In the genomic region with DNA sequence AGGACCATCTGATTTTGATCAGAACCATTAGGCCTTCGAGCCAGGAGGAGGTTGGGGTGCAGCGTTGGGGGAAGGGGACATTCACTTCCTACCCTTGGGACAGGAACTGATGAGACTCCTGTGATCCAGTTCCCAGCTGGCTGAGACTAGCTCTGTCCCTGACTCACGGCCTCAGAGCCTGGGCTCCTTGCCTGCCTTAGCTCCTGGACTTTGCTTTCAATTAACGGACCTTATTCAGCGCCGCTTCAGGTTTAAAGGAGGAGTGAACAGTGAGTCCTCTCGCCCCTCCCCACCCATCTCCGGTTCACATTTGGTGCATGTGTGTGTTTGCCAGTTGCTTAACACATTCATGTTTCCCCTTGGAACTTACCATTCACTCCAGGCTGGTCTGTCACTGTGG, we compare ENCODE assay signal across 15 mouse cellular contexts. TPM values are rescaled to one million over a fixed set of nuclear protein-coding genes. Genes with fewer than 3 reads are reported as not detected.
DNase-seq lines count a peak whose midpoint lies in the region; ATAC-seq and TF ChIP-seq lines count a peak whose summit lies in the region.
"Had no signal": no experiment of that assay in that cellular context is flagged by ENCODE, and none has a peak within 500 bp of the region (broad histone marks: within the 10 kb centered on the region; RNA-seq: fewer than 3 reads in every experiment).

No protein-coding gene starts in this region.

- no peak overlapping the region for H3K4me2 ChIP-seq in heart, postnatal 0 days (ENCODE audit: low read depth, low read length)
- H3K4me2 ChIP-seq: limb, embryonic 15.5 days had no signal

- H3K9ac ChIP-seq in heart, postnatal 0 days (replicated peaks; ENCODE audit: low read depth, low read length): no peak overlapping the region
- H3K9ac ChIP-seq: limb, embryonic 15.5 days had no signal

- WGBS in heart, postnatal 0 days: 73% methylated on average over 8 of the region's 8 CpGs

- no peaks in the 10 kb centered on the region for H3K27me3 ChIP-seq in heart, postnatal 0 days (ENCODE audit: control insufficient read depth, insufficient read depth, low read length)
- H3K27me3 ChIP-seq: limb, embryonic 15.5 days had no signal

- no peak overlapping the region for H3K4me3 ChIP-seq in heart, postnatal 0 days (ENCODE audit: low read depth, low read length)
- H3K4me3 ChIP-seq: erythroblast, embryonic 14.5 days; limb, embryonic 15.5 days had no signal

- intact Hi-C loops in heart, postnatal 25 days (cut with DNase I): no loop called here

- peak overlapping the region; percentile 28 for H3K27ac ChIP-seq in heart, postnatal 0 days (ENCODE audit: low read depth)

- no peak for TF ChIP-seq CTCF in heart, postnatal 0 days (IDR thresholded peaks at IDR 0.05; ENCODE audit: low read depth)

- DNase-seq in heart, adult 11 months: peak; percentile 95
- DNase-seq in heart, postnatal 25 days (ENCODE audit: low spot score): no peak
- DNase-seq in gastrocnemius, postnatal 10 days: peak; percentile 29
- no peak for DNase-seq in heart, postnatal 0 days (ENCODE audit: low spot score)
- peak; percentile 70 for DNase-seq in kidney, postnatal 10 days
- DNase-seq in right cerebral cortex, adult 2 months (ENCODE audit: low spot score in 2 of 2): no peak
- no peak for DNase-seq in cerebellum, adult 11-12 months
- no peak for DNase-seq in lung, postnatal 25 days (ENCODE audit: low spot score)
- DNase-seq: cerebellum, postnatal 36 days; lung, postnatal 4 days had no signal

- TF ChIP-seq EP300 in heart, postnatal 0 days (IDR thresholded peaks at IDR 0.05; ENCODE audit: low read depth): no peak

- H3K36me3 ChIP-seq in heart, postnatal 0 days (replicated peaks; ENCODE audit: control insufficient read depth, insufficient read depth, low read length): no peaks in the 10 kb centered on the region
- H3K36me3 ChIP-seq: limb, embryonic 15.5 days had no signal

- no peaks in the 10 kb centered on the region for H3K9me3 ChIP-seq in heart, postnatal 0 days (replicated peaks; ENCODE audit: control insufficient read depth, low read length)
- H3K9me3 ChIP-seq: limb, embryonic 15.5 days had no signal

- peaks cover 68% of the 10 kb centered on the region for H3K4me1 ChIP-seq in heart, postnatal 0 days (ENCODE audit: control insufficient read depth, insufficient read depth)

- no peak for ATAC-seq in heart, postnatal 0 days (ENCODE audit: insufficient read depth, low read depth)

RNA-seq across cellular contexts. Expression of gene Tcp10a, which starts 53.9 kb away (rescaled TPM):
- total RNA-seq in heart, postnatal 25 days (2021): not detected
- not detected for total RNA-seq in gastrocnemius, postnatal 10 days (2021)
- total RNA-seq in heart, postnatal 0 days (2014; rRNA removed; ENCODE audit: low replicate concordance): not detected in 2 replicates
- 0.07 TPM in 1 of 2 replicates, not detected in the other for polyA plus RNA-seq in heart, postnatal 0 days (2015; fragmentation: Nextera tagmentation; extraction: Ambion mirVana)
- polyA plus RNA-seq: C2C12; erythroblast, embryonic 14.5 days; large intestine, adult 2 months; limb, embryonic 15.5 days; stomach, embryonic 16.5 days had no signal

Comparison
In these comparisons a context has a peak if more than half of its experiments do, and no peak if none do; other contexts are left out.
1. DNase-seq: peak in heart, adult 11 months (single experiment), gastrocnemius, postnatal 10 days (single experiment) and kidney, postnatal 10 days (single experiment); none in heart, postnatal 25 days (single experiment), heart, postnatal 0 days (single experiment), right cerebral cortex, adult 2 months (0 of 2), cerebellum, adult 11-12 months (single experiment) and lung, postnatal 25 days (single experiment).